Mouse (Mus musculus) urinary bladder, adult 18-20 months (tissue): ENCODE results near the gene Vmn1r189.
A peak's percentile ranks its signal among the peaks of the same experiment; 100 is the strongest.
"Not testable (repeated sequence)": the region's sequence is repeated elsewhere in the genome, so short reads cannot be mapped to it uniquely, and the experiment has no call there.

ENCODE experiments used
- DNase-seq, 2 experiments: peaks; one replicate each; pipeline ENCODE4 v3.0.0; 2022; ENCODE audit warnings: low spot score in 2 of 2, mixed read lengths in 2 of 2

The Vmn1r189 gene

GRCm38 (mm10) chr13:22105724-22106123 lies at the start of gene Vmn1r189:
TSS of gene Vmn1r189 (minus strand) at chr13:22105824.
- not testable (repeated sequence) for DNase-seq

GRCm38 (mm10) chr13:22136495-22137293 lies 31.1 kb upstream of the Vmn1r189 start:
- DNase-seq: not testable (repeated sequence)

- DNase-seq: not testable (repeated sequence)
These were observed 21.5 kb downstream of the Vmn1r189 start, which contains the start of gene Vmn1r188 for GRCm38 (mm10) chr13:22084140-22084539. TSS of gene Vmn1r188 (plus strand) at chr13:22084440.

GRCm38 (mm10) chr13:22063468-22063867 lies 42.2 kb downstream of the Vmn1r189 start:
- DNase-seq: no peak

- no peak for DNase-seq
These were observed 44.2 kb downstream of the Vmn1r189 start for GRCm38 (mm10) chr13:22061422-22061821.

GRCm38 (mm10) chr13:22053754-22054153 lies 51.9 kb downstream of the Vmn1r189 start:
- DNase-seq: no peak

GRCm38 (mm10) chr13:22051523-22051859 lies 54.1 kb downstream of the Vmn1r189 start:
- DNase-seq: no peak

- peak; percentile 73 to 78 for DNase-seq
These were observed 54.8 kb downstream of the Vmn1r189 start for GRCm38 (mm10) chr13:22050591-22051522.
